Mouse (Mus musculus) liver, adult (tissue): ENCODE measurements around the gene Disc1.

Source experiments
- GATA4 ChIP-seq: IDR thresholded peaks from 2 replicates; pipeline ENCODE4 v1.6.1; 2014; ENCODE audit warnings: mild to moderate bottlenecking, low read length; ENCODE audit not compliant: insufficient replicate concordance

Gene Disc1

DNA sequence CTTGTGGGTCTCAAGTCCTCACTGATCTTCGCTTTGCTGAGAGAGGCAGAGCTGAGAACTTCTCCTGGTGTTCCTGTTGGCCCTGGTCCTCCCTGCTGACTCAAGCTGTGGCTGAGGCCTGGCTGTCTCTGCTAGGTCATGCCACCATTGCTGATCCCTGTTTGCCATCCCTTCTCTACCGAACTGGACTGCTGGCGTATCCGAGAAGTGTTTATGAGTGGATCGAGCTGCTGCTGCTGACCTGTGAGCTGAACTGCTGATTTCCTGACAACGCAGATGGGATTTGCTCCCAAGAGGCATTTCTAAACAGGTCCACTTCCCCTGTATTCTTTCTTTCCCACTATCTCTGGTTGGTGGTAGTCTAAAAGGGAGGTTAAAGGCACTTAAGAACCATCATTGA is 147.7 kb downstream of the Disc1 start:
- no peak for TF ChIP-seq GATA4

DNA sequence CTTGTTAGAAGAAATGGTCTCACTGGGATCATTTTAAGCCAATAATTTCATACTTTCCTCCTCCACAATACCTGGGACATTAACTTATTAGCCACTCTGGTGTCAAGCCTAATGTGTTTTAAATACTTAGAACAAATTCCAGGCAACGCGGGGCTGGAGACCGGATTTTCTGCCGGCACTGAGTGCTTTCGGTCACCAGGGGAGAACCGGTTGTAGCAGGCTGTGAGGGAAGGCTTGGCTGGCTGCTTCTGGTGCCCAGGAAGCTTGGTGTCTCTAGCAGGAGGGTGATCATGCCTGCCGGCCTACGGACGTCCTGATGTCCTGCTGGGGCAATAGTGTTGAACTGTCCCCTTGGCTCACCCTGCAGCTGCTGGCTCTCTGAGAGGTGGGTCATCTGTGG is 149.0 kb downstream of the Disc1 start:
- TF ChIP-seq GATA4, result no peak

DNA sequence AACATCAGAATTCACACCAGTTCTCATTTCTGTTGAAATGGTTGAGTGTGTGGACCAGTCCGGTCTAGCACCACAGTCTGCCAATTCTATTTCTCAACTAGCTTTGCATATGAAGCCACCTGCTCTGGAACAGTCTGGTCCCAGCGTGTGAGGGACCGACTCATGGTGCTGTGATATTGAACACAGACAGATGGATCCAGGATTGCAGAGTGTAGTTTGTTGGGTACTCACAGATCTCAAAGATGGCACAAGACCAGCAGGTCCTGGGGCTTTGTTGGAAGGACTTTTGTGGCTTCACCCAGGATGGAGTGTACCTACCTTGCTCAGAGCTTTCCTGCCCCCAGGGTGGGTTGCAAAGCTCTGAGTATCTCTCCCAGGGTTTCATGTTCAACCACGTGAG is 151.6 kb downstream of the Disc1 start:
- TF ChIP-seq GATA4, result no peak

DNA sequence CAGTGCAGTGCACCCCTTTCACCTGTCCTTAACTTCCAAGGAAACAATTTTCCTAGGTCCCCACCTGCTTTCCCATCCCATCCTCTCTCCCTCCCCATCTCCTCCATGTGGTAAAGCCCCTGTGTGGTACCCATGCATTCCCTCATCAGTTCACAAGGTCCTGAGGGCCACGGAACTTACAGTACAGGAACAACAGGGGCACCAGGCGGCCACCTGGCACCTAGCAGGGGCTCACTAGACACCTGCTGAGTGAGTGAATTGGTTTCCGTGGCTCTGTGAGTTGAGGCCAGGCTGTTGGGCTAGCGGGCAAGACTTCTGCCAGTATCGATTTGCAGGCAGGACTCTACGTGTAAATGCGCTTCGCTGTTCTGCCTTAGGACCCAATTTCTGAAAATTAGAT is 152.4 kb downstream of the Disc1 start:
- no peak for TF ChIP-seq GATA4

DNA sequence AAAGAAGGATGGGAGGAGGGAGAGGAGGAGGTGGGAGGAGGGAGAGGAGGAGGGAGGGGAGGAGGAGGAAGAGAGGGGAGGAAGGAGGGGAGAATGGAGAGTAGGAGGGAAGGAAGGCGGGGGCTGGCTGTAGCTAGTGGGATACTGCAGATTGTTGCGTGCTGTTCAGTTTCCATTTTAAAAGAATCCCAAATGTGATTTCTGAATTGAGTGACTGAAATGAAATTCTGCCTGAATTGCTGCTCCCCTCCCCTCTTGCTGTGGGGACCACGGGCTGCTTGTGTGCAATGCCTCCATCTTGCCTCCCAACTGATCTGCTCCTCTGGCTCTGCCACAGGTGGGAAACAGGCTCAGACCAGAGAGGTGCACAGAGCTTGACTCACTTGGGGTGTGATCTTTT is 153.0 kb downstream of the Disc1 start:
- TF ChIP-seq GATA4, result no peak

DNA sequence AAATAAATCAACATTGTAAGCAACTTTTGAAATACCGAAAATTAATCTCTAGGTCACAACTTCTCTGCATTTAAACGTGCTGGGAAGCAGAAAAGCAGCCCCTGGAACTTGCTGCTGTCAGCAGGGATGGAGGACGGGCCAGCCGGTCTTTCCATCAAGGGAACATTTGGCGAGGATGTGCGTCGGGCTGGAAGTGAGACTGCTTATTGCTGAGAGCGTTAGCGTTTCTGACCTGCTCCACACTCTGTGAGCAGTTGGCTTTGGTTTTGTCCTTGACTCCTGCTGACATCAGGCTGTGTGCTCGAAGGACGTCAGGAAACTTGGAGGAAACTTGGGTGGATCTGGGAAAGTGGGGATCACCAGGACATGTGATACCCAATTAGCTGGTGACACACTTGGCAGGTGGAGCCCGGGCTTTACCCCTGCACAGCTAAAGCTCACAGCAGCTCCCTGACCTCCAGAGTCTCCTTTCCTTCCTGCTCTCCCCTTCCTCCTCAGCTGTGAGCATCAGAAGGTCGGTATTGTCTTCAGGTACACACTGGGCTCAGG is 158.7 kb downstream of the Disc1 start:
- TF ChIP-seq GATA4, result no peak

DNA sequence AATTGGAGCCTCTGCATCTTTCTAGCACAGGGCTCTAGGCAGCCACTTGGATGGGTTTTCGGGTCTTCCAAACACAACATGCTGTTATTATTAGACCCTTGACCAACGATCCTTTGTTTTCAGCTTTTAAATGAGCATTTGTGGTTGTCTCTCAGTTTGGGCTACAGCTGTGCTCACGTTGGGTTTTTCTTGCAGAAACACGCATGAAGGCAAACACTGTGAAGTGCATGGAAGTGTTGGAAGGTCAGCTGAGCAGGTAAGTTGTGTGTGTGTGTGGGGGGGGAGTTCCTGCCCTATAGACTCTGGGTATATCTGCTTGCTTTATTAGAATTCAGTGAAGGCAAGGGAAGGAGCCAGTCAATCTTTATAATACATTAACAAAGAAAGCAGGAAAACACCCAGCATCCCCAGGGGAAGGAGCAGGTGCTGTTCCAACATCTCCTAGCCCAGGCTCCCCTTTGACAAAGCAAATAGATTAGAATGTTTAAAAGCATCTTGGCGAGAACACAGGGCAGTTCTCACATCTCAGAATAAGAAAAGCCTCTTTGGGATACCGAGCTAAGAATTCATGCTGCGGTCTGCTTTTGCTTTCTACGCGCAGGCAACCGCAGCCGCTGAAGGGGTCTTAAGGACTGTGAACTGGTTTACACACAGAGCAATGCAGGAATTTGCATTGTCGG is 164.0 kb downstream of the Disc1 start:
- no peak for TF ChIP-seq GATA4

DNA sequence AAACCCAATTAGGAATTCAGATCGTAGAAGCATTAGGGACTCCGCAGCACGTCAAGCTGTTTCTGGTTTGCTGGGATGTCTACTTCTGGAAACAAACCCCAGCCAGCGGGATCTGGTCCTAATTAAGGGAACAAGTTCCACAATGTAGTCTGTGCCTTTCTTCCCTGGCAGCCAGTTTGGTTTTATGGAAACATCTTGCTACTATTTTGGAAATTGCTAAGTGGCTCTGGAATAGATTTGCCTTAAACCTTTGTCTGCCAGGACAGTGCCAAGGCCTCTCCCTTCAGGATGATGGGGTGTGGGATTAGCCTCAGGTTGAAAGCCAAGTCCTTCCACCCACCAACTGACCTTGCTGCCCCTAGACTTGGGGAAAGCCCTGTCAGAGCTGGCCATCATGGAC is 164.7 kb downstream of the Disc1 start:
- no peak for TF ChIP-seq GATA4

DNA sequence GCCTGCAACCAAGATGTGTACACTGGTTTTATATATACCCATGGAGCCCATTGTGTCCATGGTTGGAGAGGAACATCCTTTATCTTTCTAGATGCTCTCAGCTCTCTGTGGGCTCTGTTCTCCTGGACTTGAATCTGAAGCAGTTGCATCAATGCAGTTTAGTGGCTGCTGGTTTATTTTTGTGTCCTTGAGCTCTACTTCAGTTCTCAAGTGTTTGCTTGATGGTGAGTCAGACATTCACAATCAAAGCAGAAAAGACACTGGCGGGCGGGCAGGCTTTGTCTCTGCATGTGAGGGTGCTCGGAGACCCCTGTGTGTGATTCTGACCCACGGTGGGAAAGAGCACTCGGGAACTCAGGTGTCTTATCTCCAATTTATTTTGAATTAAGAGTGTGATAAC is 166.6 kb downstream of the Disc1 start:
- TF ChIP-seq GATA4, result no peak

DNA sequence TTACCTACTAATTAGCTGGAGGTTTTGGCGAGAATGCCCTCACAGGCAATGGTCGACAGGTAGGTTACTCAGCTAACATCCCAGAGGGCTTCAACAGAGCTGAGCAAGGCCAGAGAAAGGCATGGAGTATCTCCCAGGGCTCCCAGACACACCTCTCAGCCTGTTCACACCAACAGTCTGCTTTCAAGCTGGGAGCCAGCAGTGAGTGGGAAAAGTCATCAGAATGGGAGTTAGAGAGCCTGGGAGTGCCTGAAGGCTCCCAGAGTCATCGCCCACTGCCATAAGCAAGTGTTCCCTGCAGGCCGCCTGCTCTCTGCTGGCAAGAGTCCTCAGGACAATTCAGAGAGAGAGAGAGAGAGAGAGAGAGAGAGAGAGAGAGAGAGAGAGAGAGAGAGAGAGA is 167.1 kb downstream of the Disc1 start:
- no peak for TF ChIP-seq GATA4

DNA sequence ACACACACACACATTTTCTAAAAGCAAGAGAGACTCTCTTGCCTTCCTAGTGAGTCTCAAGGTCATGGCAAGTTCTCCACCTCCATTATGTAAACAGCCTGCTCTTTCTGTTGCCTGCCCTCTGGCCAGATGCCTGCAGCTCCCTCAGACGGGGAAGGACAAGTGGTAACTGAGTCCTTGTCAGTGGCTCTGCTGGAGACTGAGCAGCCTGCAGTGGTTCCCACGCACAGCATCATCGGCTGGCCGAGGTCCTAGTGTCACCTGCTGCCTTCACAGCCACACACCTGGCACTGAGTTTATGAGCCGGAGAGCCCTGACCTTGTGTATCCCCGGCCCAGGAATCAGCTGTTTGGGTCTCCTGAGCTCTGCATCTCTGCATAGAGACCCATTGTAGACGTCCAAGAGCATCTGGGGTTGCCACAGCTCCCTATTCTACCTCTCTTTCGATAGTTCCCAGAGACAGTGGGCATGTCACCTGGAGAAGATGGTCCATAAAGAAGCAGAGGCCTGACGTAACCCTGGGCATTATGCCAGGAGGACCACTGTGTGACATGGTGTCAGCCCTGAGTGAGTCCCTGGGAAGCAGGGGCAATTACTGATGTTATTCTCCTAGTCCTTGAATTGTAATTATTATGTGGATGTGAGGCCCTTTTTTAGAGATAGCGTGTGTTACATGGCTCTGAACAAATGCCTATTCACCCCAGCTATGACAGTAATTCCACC is 169.2 kb downstream of the Disc1 start:
- no peak for TF ChIP-seq GATA4

DNA sequence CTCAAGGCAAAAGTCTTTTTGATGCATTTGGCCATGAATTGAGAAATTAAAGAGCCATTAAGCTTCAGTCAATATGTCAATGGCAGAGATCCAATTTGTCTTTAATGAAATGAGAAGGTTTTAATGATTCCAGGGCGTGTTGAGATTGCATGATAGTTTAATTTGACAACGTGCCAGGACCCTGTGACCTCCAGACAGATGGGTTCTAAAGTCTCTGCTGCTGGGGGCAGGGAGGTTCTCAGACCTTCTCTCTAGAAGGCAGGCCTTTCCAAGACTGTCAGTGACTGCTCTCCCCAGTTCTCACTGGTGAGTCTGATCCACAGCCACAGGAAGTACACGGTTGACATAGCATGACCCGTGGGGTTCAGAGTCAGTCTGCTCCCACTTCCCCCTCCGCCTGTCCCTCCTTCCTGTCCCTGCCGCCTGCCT is 170.3 kb downstream of the Disc1 start:
- TF ChIP-seq GATA4, result no peak

DNA sequence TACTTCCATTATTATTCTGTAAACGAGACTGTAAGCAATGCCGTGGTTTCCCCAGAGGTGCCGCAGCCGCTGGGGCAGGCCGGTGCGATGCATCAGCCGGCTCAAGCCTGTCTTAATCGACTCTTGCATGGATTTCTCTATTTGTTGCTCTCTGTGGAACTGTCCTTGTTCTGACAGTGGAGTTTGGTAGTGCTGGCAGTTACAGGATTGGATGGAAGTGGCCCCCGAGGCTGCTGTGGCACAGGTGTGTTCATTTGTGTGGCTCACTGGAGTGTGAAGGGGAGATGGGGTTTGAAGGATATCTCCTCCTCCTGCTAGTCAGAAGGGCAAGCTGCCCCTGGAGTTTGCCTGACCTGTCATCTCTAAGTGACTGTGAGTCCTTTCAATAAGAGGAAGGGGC is 171.3 kb downstream of the Disc1 start:
- no peak for TF ChIP-seq GATA4

DNA sequence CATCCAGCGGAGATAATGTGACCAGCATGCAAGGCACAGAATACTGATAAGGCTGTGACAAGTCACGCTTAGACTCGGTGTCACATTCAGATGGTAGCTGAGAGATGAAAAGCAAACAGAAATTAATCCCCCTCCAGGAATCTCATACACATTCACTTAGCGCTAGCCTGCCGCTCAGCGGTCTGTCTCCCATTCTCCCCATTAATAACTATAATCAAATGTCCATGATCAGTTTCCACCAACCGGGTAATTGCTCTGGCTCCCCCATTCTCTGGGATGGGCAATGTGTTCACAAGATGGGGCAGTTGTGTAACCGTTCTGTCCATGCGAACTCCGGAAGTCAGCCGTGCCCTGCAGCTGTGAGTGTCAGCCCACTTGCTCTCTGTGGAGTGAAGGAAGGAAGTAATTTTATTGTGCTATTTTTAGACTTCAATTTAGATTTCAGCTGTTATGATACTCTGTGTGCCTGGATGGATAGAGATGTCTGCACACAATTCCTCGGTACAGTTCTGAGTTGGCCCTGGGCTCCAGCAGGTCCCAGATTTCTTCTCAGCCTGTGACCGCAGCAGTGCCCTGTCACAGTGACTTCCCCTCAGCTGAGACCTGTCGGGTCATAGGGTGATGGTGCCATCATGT is 173.1 kb downstream of the Disc1 start:
- no peak for TF ChIP-seq GATA4

DNA sequence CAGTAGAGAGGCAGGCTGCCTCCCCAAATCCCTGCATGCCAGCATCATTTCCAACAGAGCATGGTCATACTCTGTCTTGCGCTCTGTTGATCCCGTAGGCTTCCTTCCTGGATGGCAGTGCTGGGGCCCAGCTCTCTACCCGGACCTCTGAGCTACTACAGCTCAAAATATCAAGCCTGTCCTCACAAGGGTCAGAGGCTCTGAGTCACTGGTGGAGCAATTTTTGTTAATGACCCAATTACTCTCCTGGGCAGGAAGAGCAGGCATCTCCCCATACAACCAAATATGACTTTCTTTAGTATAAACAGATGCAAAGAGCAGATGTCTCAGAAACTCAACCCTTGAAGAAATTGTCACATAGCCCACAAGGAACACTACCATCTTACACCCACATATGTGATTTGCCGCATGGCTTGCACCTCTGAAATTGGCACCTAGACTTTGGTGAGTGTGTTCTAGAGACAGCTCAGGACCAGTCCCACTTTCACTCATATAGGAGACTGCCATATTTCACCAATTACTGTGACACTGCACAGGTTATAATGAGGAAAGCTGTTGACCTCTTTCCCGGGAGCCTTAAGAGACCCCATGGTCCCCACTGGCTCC is 176.6 kb downstream of the Disc1 start:
- TF ChIP-seq GATA4, result no peak

DNA sequence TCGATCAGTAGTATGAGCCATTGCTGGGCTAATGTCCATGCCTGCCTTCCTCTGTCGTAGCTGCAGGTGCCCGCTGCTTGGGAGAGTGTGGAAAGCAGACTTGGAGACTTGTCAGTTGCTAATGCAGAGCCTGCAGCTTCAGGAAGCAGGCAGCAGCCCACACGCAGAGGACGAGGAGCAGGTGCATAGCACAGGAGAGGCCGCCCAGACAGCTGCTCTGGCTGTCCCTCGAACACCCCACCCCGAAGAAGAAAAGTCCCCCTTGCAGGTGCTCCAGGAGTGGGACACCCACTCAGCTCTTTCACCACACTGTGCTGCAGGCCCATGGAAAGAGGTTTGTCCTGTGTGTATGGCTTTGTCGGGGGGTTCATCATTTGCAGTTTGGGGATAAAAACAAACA is 178.7 kb downstream of the Disc1 start:
- no peak for TF ChIP-seq GATA4
